Mouse (Mus musculus) kidney, embryonic 15.5 days (tissue): ENCODE data around the gene Hoxb3. TPM values are rescaled to one million over a fixed set of nuclear protein-coding genes. Genes with fewer than 3 reads are reported as not detected.
A peak's percentile ranks its signal among the peaks of the same experiment; 100 is the strongest.

ENCODE experiments used
- ATAC-seq: fragments of 200-750 bp; cut with Nextera tagmentation; replicated peaks from 2 replicates; pipeline ENCODE4 v1.8.0; 2017; ENCODE audit warnings: moderate TSS enrichment; ENCODE audit not compliant: low FRiP score
- H3K27ac ChIP-seq: fragments of 300-500 bp; sonication (generic); 2 replicates; pipeline ENCODE4 v1.5.1; 2015; ENCODE audit warnings: mild to moderate bottlenecking, inconsistent platforms
- H3K27me3 ChIP-seq: fragments of 300-500 bp; sonication (generic); 2 replicates; pipeline ENCODE4 v1.6.1; 2015; ENCODE audit warnings: inconsistent platforms
- H3K36me3 ChIP-seq: fragments of 300-500 bp; sonication (generic); 2 replicates; pipeline ENCODE4 v1.6.1; 2015; ENCODE audit warnings: inconsistent platforms
- H3K4me1 ChIP-seq: fragments of 300-500 bp; sonication (generic); 2 replicates; pipeline ENCODE4 v1.6.1; 2015; ENCODE audit warnings: inconsistent platforms
- H3K4me2 ChIP-seq: fragments of 300-500 bp; sonication (generic); 2 replicates; pipeline ENCODE4 v1.6.1; 2015; ENCODE audit warnings: moderate library complexity, mild to moderate bottlenecking, inconsistent platforms
- H3K4me3 ChIP-seq: fragments of 300-500 bp; sonication (generic); replicated peaks from 2 replicates; pipeline ENCODE4 v1.5.1; 2015; ENCODE audit warnings: mild to moderate bottlenecking, inconsistent platforms
- H3K9ac ChIP-seq: fragments of 300-500 bp; sonication (generic); 2 replicates; pipeline ENCODE4 v1.6.1; 2015; ENCODE audit warnings: mild to moderate bottlenecking, inconsistent platforms
- H3K9me3 ChIP-seq: fragments of 300-500 bp; sonication (generic); replicated peaks from 2 replicates; pipeline ENCODE4 v1.6.1; 2016; ENCODE audit warnings: inconsistent platforms
- WGBS: fragments of 180-500 bp; shearing (Covaris S2); methylation state at CpG from one replicate; pipeline ENCODE4 v1.1.7; 2015; ENCODE audit warnings: mixed read lengths; 5-methylcytosine and 5-hydroxymethylcytosine counted together
- polyA plus RNA-seq: library from polyadenylated mRNA; unstranded; fragments of >200 nt; fragmentation: Nextera tagmentation; extraction: Ambion mirVana; gene quantifications from 2 replicates; pipeline ENCODE4 v1.2.1, GENCODE M21; 2015

Gene Hoxb3
- polyA plus RNA-seq, 1 experiment from 2014 or later: 4.5 TPM

- Histone ChIP-seq H3K27ac (peak overlapping the region; percentile 100), H3K4me3 (peak overlapping the region; percentile 80), H3K4me1 (peaks cover 86% of the 10 kb centered on the region), H3K9me3 (no peaks in the 10 kb centered on the region), H3K36me3 (peaks cover 4% of the 10 kb centered on the region; the same call in 1 of the 2 replicates), H3K27me3 (no peaks in the 10 kb centered on the region), H3K4me2 (peak overlapping the region; percentile 90), H3K9ac (peak overlapping the region; percentile 72)
- no peak for ATAC-seq
- WGBS: 10% methylated on average over 18 of the region's 18 CpGs
These were observed 6.2 kb upstream of the Hoxb3 start for GRCm38 (mm10) chr11:96316696-96317607.

- WGBS: 6% methylated on average over 28 of the region's 28 CpGs
- Histone ChIP-seq H3K4me1 (peaks cover 86% of the 10 kb centered on the region), H3K4me2 (peak within 1 kb of the TSS; percentile 90), H3K9me3 (no peaks in the 10 kb centered on the region), H3K9ac (peak within 1 kb of the TSS; percentile 72), H3K27me3 (no peaks in the 10 kb centered on the region), H3K4me3 (peak within 1 kb of the TSS; percentile 80), H3K36me3 (peaks cover 4% of the 10 kb centered on the region; the same call in 1 of the 2 replicates), H3K27ac (peak within 1 kb of the TSS; percentile 100)
- ATAC-seq: no peak
These were observed 5.3 kb upstream of the Hoxb3 start, which contains the start of gene Hoxb4 for GRCm38 (mm10) chr11:96317608-96318367. Gene Hoxb4, plus strand, starts transcription at chr11:96318267.

GRCm38 (mm10) chr11:96318368-96319070 lies 4.6 kb upstream of the Hoxb3 start:
- Histone ChIP-seq H3K36me3 (peaks cover 4% of the 10 kb centered on the region; the same call in 1 of the 2 replicates), H3K4me1 (peaks cover 86% of the 10 kb centered on the region), H3K27ac (peak overlapping the region; percentile 100), H3K9ac (peak overlapping the region; percentile 72), H3K9me3 (no peaks in the 10 kb centered on the region), H3K4me2 (peak overlapping the region; percentile 90), H3K27me3 (no peaks in the 10 kb centered on the region), H3K4me3 (peak overlapping the region; percentile 80)
- ATAC-seq: peak; percentile 77
- WGBS: 0% methylated on average over 41 of the region's 45 CpGs

GRCm38 (mm10) chr11:96319071-96319902 lies 3.8 kb upstream of the Hoxb3 start:
- Histone ChIP-seq H3K4me1 (peaks cover 86% of the 10 kb centered on the region), H3K4me3 (peak overlapping the region; percentile 80), H3K9me3 (no peaks in the 10 kb centered on the region), H3K4me2 (peak overlapping the region; percentile 90), H3K27ac (peak overlapping the region; percentile 100), H3K27me3 (no peaks in the 10 kb centered on the region), H3K36me3 (peaks cover 4% of the 10 kb centered on the region; the same call in 1 of the 2 replicates), H3K9ac (peak overlapping the region; percentile 72)
- WGBS: under 1% methylated on average over 34 of the region's 34 CpGs
- ATAC-seq: peak; percentile 87

GRCm38 (mm10) chr11:96319910-96320309 lies 3.2 kb upstream of the Hoxb3 start:
- WGBS: under 1% methylated on average over 29 of the region's 29 CpGs
- H3K4me3 ChIP-seq: peak overlapping the region; percentile 80
- no peaks in the 10 kb centered on the region for H3K27me3 ChIP-seq
- H3K36me3 ChIP-seq: peaks cover 4% of the 10 kb centered on the region; the same call in 1 of the 2 replicates
- peak overlapping the region; percentile 72 for H3K9ac ChIP-seq
- peak overlapping the region; percentile 90 for H3K4me2 ChIP-seq
- peak; percentile 3 for ATAC-seq
- H3K4me1 ChIP-seq: peaks cover 86% of the 10 kb centered on the region
- no peaks in the 10 kb centered on the region for H3K9me3 ChIP-seq
- H3K27ac ChIP-seq: peak overlapping the region; percentile 100

- Histone ChIP-seq H3K9me3 (no peaks in the 10 kb centered on the region), H3K4me1 (peaks cover 86% of the 10 kb centered on the region), H3K4me2 (peak overlapping the region; percentile 90), H3K4me3 (peak overlapping the region; percentile 80), H3K9ac (peak overlapping the region; percentile 72), H3K36me3 (peaks cover 8% of the 10 kb centered on the region), H3K27me3 (no peaks in the 10 kb centered on the region), H3K27ac (peak overlapping the region; percentile 100)
- 6% methylated on average over 17 of the region's 17 CpGs for WGBS
- no peak for ATAC-seq
These were observed 2.4 kb upstream of the Hoxb3 start for GRCm38 (mm10) chr11:96320688-96321087.

GRCm38 (mm10) chr11:96321846-96322245 lies 1.3 kb upstream of the Hoxb3 start:
- Histone ChIP-seq H3K27me3 (no peaks in the 10 kb centered on the region), H3K27ac (peak overlapping the region; percentile 100), H3K36me3 (peaks cover 12% of the 10 kb centered on the region), H3K9ac (peak overlapping the region; percentile 72), H3K9me3 (no peaks in the 10 kb centered on the region), H3K4me3 (peak overlapping the region; percentile 80), H3K4me2 (peak overlapping the region; percentile 90), H3K4me1 (peaks cover 87% of the 10 kb centered on the region)
- no peak for ATAC-seq
- WGBS: 16% methylated on average over 5 of the region's 5 CpGs

- peak overlapping the region; percentile 72 for H3K9ac ChIP-seq
- peaks cover 15% of the 10 kb centered on the region for H3K36me3 ChIP-seq
- peak overlapping the region; percentile 90 for H3K4me2 ChIP-seq
- no peaks in the 10 kb centered on the region for H3K9me3 ChIP-seq
- WGBS: 20% methylated on average over 6 of the region's 6 CpGs
- peaks cover 89% of the 10 kb centered on the region for H3K4me1 ChIP-seq
- H3K4me3 ChIP-seq: peak overlapping the region; percentile 80
- peak overlapping the region; percentile 100 for H3K27ac ChIP-seq
- H3K27me3 ChIP-seq: no peaks in the 10 kb centered on the region
- ATAC-seq: no peak
These were observed 388 bp upstream of the Hoxb3 start for GRCm38 (mm10) chr11:96322738-96323137.

GRCm38 (mm10) chr11:96324125-96324524 lies 999 bp downstream of the Hoxb3 start:
- Histone ChIP-seq H3K27ac (peak overlapping the region; percentile 100), H3K27me3 (no peaks in the 10 kb centered on the region), H3K4me1 (peaks cover 95% of the 10 kb centered on the region), H3K9ac (peak overlapping the region; percentile 72), H3K36me3 (peaks cover 15% of the 10 kb centered on the region), H3K9me3 (no peaks in the 10 kb centered on the region), H3K4me3 (peak overlapping the region; percentile 80), H3K4me2 (peak overlapping the region; percentile 90)
- 10% methylated on average over 5 of the region's 5 CpGs for WGBS
- ATAC-seq: no peak

- H3K4me1 ChIP-seq: peaks cover 98% of the 10 kb centered on the region
These were observed 1.8 kb downstream of the Hoxb3 start for GRCm38 (mm10) chr11:96324965-96325364.

More at GRCm38 (mm10) chr11:96324965-96325364, 1.8 kb downstream of the Hoxb3 start:
- H3K36me3 ChIP-seq: peaks cover 17% of the 10 kb centered on the region
- H3K27ac ChIP-seq: peak overlapping the region; percentile 100
- H3K4me3 ChIP-seq: peak overlapping the region; percentile 80
- no peak for ATAC-seq
- no peaks in the 10 kb centered on the region for H3K27me3 ChIP-seq
- peak overlapping the region; percentile 90 for H3K4me2 ChIP-seq
- 20% methylated on average over 8 of the region's 8 CpGs for WGBS
- no peaks in the 10 kb centered on the region for H3K9me3 ChIP-seq
- peak overlapping the region; percentile 55 for H3K9ac ChIP-seq
